Mouse (Mus musculus) megakaryocyte progenitor cell, adult 5-6 weeks (primary cell): ENCODE data around the gene Ptchd3. TPM values are rescaled to one million over a fixed set of nuclear protein-coding genes. Genes with fewer than 3 reads are reported as not detected.

ENCODE experiments used
- total RNA-seq, 2 experiments: library from RNA; stranded (forward) in 1 of 2; stranded (reverse) in 1 of 2; fragments of 157-497, 149-512 nt in 1 of 2; fragments of 200-1000 nt in 1 of 2; gene quantifications; 2 replicates each; pipeline versions ENCODE4 v1.2.3 to v1.2.4; 2015 to 2017

The Ptchd3 gene
- total RNA-seq, 2 experiments from 2014 or later = not detected

Other genes starting within 250 kb of the Ptchd3 start
- 3.2 and 6.6 TPM in 2 replicates for gene B3gntl1, start 157.1 kb upstream of the Ptchd3 start, total RNA-seq (2015)
- gene B3gntl1, start 157.1 kb upstream of the Ptchd3 start, total RNA-seq (2017) = 8.0 and 8.6 TPM in 2 replicates
- gene Metrnl, start 128.7 kb upstream of the Ptchd3 start, total RNA-seq (2015) = 1.3 and 1.7 TPM in 2 replicates
- gene Metrnl, start 128.7 kb upstream of the Ptchd3 start, total RNA-seq (2017) = 0.87 and 0.91 TPM in 2 replicates